Mouse (Mus musculus) small intestine, adult 2 months (tissue): ENCODE results near the gene Slc17a2. TPM values are rescaled to one million over a fixed set of nuclear protein-coding genes. Genes with fewer than 3 reads are reported as not detected.

Source experiments
- H3K27ac ChIP-seq: fragments of 200-500 bp; 2 replicates; pipeline ENCODE4 v1.5.1; 2012; ENCODE audit warnings: low read depth, low read length, control low read depth, inconsistent platforms; ENCODE audit not compliant: insufficient read depth
- H3K27me3 ChIP-seq: fragments of 200-500 bp; 2 replicates; pipeline ENCODE4 v1.6.1; 2012; ENCODE audit warnings: mild to moderate bottlenecking, moderate library complexity, low read length, inconsistent platforms; ENCODE audit not compliant: control insufficient read depth, insufficient read depth
- H3K36me3 ChIP-seq: fragments of 200-500 bp; 2 replicates; pipeline ENCODE4 v1.6.1; 2012; ENCODE audit warnings: mild to moderate bottlenecking, low read length, control low read depth, inconsistent platforms; ENCODE audit not compliant: control insufficient read depth, insufficient read depth
- H3K4me1 ChIP-seq: fragments of 200-500 bp; 2 replicates; pipeline ENCODE4 v1.6.1; 2012; ENCODE audit warnings: low read length, inconsistent platforms, mixed read lengths; ENCODE audit not compliant: control insufficient read depth, insufficient read depth, insufficient read length
- H3K4me3 ChIP-seq: fragments of 200-500 bp; 2 replicates; pipeline ENCODE4 v1.5.1; 2012; ENCODE audit warnings: low read depth, mild to moderate bottlenecking, control low read depth, inconsistent platforms, low read length, moderate library complexity
- CTCF ChIP-seq: fragments of 200-500 bp; IDR thresholded peaks from 2 replicates; pipeline ENCODE4 v1.5.1; 2012; ENCODE audit warnings: low read depth, mild to moderate bottlenecking, control low read depth, inconsistent platforms, low read length, moderate library complexity, mixed read lengths; ENCODE audit not compliant: insufficient replicate concordance, insufficient read length; ENCODE audit errors: extremely low read depth
- POLR2A ChIP-seq: fragments of 200-500 bp; IDR thresholded peaks from 2 replicates; pipeline ENCODE4 v1.6.1; 2012; ENCODE audit warnings: low read depth, mild to moderate bottlenecking, control low read depth, inconsistent platforms, low read length, moderate library complexity
- WGBS: fragments of 180-500 bp; shearing (Covaris S2); methylation state at CpG from one replicate; pipeline ENCODE4 v1.1.7; 2018; 5-methylcytosine and 5-hydroxymethylcytosine counted together
- polyA plus RNA-seq: library from polyadenylated mRNA; depleted of rRNA; stranded (reverse); fragments of >200 nt; gene quantifications from 2 replicates; pipeline ENCODE4 v1.2.3, GENCODE M21; 2012

Slc17a2 gene
- polyA plus RNA-seq, 1 experiment, result not detected

DNA sequence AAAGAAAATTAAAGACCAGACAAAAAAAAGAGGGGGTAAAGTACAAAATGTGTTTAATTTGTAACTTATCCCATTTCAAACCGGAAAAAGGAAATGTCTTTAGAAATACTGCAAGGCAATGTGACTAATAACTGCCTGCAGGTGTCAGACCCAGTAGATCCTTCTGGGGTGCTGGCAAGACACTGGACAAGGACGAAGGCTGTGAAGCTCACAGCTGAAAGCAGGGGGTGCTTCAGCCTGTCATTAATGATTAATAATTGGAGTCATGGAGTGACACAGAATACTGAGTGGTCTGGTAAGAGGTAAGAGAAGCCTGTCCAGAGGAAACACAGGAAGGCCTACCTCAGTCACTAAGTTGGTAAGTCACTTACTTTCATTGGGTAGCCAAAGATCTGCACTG is 32.5 kb downstream of the Slc17a2 start, which contains the start of gene Slc17a3:
Slc17a3 (plus strand) TSS at position 127 of the 400 bp plus-strand sequence.
- H3K27ac ChIP-seq, result no peak within 1 kb of the TSS

DNA sequence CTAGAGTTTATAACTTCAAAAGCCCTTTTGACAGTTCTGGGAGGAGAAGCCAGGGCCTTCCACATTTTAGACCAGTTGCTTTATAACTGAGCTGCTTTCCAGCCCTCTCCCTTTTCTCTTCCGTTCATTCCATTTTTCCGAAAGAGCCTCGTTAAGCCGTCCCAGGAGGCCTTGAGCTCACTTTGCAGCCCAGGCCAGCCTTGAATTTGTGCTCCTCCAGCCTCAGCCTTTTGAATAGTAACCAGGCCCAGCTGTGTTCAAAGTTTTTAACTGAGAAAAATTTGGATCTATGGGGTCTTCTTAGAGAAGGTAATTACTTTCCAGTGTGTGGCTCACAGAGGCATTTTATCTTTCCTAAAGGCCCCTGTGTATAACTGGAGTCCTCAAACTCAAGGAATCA is 39.1 kb downstream of the Slc17a2 start:
- H3K36me3 ChIP-seq, result no peaks in the 10 kb centered on the region
- no peak overlapping the region for H3K4me3 ChIP-seq
- H3K4me1 ChIP-seq, result no peaks in the 10 kb centered on the region
- H3K27me3 ChIP-seq, result no peaks in the 10 kb centered on the region
- TF ChIP-seq POLR2A (no peak), CTCF (no peak)
- 82% methylated on average over 4 of the region's 4 CpGs for WGBS
- no peak overlapping the region for H3K27ac ChIP-seq

More for the DNA sequence above, 32.5 kb downstream of the Slc17a2 start, which contains the start of gene Slc17a3:
- H3K36me3 ChIP-seq, result no peaks in the 10 kb centered on the region
- WGBS, result 22% methylated on average over 2 of the region's 2 CpGs
- TF ChIP-seq CTCF, result no peak
- TF ChIP-seq POLR2A, result no peak
- H3K4me3 ChIP-seq, result no peak within 1 kb of the TSS
- H3K27me3 ChIP-seq, result no peaks in the 10 kb centered on the region
- H3K4me1 ChIP-seq, result peaks cover 2% of the 10 kb centered on the region; the same call in 1 of the 2 replicates

DNA sequence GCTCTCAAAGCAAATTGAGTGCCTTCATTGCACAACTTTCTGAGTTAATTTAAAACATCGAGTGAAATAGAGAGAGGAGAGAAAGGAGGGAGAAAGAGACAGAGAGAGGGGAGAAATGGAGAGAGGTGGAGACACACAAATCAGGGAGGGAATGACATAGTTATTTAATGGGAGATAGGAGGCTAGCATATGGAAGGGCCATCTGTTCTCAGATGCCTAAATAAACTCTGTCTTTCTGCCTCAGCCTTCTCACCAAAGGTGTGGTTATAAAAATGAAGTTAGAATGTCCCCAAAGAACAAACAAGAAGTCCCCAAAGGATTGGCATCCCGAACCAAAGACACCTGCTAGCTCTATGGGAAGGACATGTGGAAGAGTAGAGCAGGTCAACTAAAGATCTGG is 42.5 kb downstream of the Slc17a2 start:
- Histone ChIP-seq H3K36me3 (no peaks in the 10 kb centered on the region), H3K4me1 (no peaks in the 10 kb centered on the region), H3K27me3 (no peaks in the 10 kb centered on the region), H3K27ac (no peak overlapping the region), H3K4me3 (no peak overlapping the region)
- WGBS, result 72% methylated on average over 2 of the region's 2 CpGs
- no peak for TF ChIP-seq CTCF
- no peak for TF ChIP-seq POLR2A

DNA sequence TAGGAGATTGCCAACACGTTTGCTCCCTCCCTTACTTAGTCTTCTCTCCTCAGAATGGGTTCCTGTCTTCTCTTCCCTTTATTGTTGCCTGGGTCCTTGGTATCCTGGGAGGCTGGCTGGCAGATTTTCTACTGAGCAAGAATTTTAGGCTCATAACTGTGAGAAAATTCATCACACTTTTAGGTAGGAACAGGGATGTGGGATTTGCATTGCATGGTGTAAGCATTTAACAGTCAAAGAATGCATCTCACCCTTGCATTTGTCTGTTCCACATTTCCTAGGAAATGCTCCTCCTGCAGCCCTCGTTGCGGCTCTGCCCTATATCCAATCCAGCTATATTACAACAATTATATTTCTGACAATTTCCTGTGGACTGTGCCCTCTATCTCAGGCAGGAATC is 49.6 kb downstream of the Slc17a2 start:
- no peaks in the 10 kb centered on the region for H3K4me1 ChIP-seq
- no peak for TF ChIP-seq CTCF
- no peak for TF ChIP-seq POLR2A
- H3K4me3 ChIP-seq, result no peak overlapping the region
- 34% methylated on average over 3 of the region's 3 CpGs for WGBS
- no peak overlapping the region for H3K27ac ChIP-seq
- no peaks in the 10 kb centered on the region for H3K27me3 ChIP-seq
- H3K36me3 ChIP-seq, result no peaks in the 10 kb centered on the region

DNA sequence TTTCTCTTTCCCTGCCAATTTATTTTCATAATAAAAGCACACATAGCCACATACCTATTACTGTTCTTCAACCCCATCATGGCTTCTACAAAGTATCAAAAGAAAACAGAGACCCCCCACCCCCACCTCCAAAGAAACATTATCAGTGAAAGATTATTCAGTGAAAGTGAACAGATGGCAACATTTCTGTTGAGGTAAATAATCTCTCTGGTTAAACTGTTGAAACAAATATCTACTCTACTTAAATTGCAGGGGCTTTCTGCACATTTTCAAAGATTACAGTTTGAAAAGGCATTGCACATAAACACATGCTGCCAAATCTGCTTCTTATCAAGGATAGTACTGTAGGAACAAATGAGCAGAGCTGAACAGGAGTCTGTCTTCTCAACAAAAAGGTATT is 55.0 kb downstream of the Slc17a2 start:
- H3K27me3 ChIP-seq, result no peaks in the 10 kb centered on the region
- no peaks in the 10 kb centered on the region for H3K36me3 ChIP-seq
- no peak for TF ChIP-seq POLR2A
- no peak for TF ChIP-seq CTCF
- no peak overlapping the region for H3K27ac ChIP-seq
- H3K4me3 ChIP-seq, result no peak overlapping the region
- no peaks in the 10 kb centered on the region for H3K4me1 ChIP-seq

DNA sequence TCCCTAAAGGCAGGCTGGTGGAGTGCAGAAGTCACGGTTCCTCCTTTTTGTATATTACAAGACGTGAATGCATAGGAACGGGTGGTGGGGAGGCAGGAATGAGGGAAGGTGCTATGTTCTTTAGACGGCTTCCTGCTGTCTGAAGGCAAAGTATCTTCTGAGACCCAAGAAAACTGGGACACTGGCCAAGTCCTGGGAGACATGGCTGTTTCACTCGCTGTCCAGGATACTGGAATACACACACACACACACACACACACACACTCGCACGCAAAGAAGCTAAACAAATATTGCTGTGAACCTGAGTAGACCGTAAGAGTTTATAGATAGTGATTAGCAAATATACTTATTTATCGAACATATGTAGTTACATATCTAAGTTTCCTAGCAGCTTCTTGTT is 57.9 kb downstream of the Slc17a2 start:
- Histone ChIP-seq H3K4me1 (no peaks in the 10 kb centered on the region), H3K36me3 (no peaks in the 10 kb centered on the region), H3K27ac (no peak overlapping the region), H3K4me3 (no peak overlapping the region), H3K27me3 (no peaks in the 10 kb centered on the region)
- 31% methylated on average over 9 of the region's 9 CpGs for WGBS
- no peak for TF ChIP-seq CTCF
- no peak for TF ChIP-seq POLR2A

DNA sequence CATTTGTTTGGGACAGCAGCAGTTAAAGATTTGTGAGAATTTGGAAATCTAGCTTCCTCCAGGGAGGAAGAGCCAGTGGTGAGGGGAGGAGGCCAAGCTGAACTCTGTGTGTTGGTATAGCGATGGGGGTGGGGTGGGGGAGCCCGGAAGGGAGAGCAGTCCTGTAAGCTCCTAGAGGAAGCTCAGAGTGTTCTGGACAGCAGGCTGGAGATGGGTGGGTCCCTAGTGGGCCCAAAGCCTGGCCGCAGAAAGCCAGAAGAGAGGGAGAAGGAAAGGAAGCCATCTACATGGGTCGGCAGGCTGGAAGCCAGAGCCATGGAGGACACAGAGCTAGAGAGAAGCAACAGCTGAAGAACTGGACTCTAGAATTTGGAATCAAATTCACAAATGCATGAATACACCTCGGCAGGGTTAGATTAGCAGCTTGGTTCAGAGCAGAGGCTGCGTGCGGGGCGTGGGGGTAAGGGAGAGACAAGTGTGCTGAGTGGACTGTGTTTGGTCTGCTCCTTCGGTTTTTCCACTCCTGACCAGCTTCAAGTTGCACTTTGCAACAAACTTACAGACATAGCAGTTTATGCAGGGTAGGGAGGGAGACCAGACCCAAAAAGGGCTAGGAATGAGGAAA is 59.4 kb downstream of the Slc17a2 start:
- WGBS, result 75% methylated on average over 9 of the region's 9 CpGs
- Histone ChIP-seq H3K4me3 (no peak overlapping the region), H3K27me3 (no peaks in the 10 kb centered on the region), H3K36me3 (no peaks in the 10 kb centered on the region), H3K4me1 (no peaks in the 10 kb centered on the region), H3K27ac (no peak overlapping the region)
- no peak for TF ChIP-seq CTCF
- TF ChIP-seq POLR2A, result no peak

DNA sequence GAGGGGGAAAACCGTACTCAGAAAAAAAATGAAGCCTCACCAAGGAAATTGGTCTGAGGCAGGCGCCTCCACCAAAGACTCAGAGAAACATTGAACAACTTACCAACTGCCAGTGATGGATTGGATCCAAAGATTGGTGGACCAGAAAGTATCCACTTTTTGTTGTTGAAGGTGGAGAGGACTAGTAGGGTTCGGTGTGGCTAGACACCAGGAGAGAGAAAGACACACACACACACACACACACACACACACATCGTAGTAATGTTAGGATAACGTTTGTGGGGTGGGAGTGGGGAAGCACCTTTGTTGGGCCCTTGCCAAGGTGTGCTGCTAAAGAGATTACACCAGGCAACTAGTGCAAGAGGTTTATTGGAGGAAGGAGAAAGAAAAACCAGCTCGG is 60.2 kb downstream of the Slc17a2 start:
- Histone ChIP-seq H3K4me1 (no peaks in the 10 kb centered on the region), H3K27me3 (no peaks in the 10 kb centered on the region), H3K27ac (no peak overlapping the region), H3K4me3 (no peak overlapping the region), H3K36me3 (no peaks in the 10 kb centered on the region)
- no peak for TF ChIP-seq CTCF
- no peak for TF ChIP-seq POLR2A
- WGBS, result 66% methylated on average over 6 of the region's 6 CpGs
